Mouse (Mus musculus) embryo, embryonic 11 days (tissue): Measurements from ENCODE around the gene Cib1.
A peak's percentile ranks its signal among the peaks of the same experiment; 100 is the strongest.

Source experiments
- DNase-seq: peaks from one replicate; pipeline ENCODE4 v3.0.0-alpha.2; 2015

Cib1 gene

DNA sequence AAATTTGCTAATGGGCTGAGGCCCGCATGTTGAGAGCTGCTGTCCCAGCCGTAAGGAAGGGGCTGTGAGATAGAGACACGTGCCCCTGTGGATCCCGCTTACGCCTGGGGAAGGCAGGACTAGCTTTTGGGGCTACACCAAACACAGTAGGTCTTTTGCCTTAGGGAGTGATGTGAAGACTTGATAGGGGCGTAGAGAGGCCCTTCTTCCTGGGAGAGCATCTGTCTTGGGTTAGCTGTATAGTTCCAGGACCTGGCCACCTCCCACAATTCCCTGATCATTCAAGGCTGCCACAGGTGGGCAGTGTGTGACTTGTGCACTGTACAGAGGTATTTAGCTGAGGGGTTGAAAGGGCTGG is 32.0 kb downstream of the Cib1 start:
- no peak for DNase-seq

DNA sequence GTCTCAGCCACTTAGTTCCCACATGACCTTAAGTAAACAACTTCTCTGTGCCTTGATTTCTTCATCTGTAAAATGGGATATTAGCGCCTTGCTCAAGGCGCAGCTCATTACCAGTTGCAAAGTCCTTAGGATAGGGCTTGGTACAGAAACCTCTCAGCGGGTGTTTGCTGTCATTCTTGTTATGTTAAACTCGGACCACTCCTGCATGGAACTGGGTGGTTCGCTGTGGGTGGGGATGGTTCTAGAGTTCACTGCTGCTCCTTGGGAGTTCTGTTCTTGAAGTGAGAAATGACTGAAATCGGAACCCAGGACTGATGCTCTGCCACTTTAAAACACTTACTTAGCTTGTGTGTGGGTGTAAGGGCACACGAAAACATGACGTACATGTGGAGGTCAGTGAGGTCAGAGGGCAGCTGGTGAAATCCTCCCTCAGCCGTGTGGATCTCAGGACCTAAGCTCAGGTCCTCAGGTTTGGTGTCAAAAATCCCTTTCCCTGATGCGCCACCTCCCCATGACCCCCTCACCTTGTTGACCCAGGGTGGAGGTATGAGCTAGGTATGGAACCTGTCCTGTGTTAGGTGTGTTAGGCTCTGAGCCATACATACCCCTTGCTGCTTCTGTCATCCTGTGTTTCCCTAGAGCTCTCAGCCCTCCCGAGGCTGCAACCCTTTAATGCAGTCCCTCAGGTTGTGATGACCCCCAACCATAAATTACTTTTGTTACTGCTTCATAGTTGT is 32.6 kb downstream of the Cib1 start:
- no peak for DNase-seq

DNA sequence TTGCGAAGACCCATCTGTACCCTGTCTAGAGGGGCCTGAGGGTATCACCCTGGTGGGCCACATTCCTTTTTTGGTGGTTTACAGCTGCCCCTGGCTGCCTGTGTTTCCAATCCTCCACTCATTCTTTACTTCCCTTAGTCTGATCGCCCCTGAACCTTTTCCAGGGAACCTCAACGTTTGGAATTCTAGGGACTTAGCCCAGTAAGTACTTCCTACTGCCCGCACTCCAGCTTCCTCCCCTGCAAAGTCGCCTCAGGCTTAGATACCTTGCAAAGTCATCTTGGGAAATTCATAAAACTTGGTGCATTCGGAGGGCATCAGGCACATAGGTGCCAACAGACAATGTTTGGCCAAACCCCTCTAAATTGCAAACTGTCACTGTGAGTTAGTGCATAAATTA is 33.3 kb downstream of the Cib1 start:
- no peak for DNase-seq

- peak; percentile 49 for DNase-seq
Measured at GRCm38 (mm10) chr7:80198863-80199262, 33.8 kb downstream of the Cib1 start.

DNA sequence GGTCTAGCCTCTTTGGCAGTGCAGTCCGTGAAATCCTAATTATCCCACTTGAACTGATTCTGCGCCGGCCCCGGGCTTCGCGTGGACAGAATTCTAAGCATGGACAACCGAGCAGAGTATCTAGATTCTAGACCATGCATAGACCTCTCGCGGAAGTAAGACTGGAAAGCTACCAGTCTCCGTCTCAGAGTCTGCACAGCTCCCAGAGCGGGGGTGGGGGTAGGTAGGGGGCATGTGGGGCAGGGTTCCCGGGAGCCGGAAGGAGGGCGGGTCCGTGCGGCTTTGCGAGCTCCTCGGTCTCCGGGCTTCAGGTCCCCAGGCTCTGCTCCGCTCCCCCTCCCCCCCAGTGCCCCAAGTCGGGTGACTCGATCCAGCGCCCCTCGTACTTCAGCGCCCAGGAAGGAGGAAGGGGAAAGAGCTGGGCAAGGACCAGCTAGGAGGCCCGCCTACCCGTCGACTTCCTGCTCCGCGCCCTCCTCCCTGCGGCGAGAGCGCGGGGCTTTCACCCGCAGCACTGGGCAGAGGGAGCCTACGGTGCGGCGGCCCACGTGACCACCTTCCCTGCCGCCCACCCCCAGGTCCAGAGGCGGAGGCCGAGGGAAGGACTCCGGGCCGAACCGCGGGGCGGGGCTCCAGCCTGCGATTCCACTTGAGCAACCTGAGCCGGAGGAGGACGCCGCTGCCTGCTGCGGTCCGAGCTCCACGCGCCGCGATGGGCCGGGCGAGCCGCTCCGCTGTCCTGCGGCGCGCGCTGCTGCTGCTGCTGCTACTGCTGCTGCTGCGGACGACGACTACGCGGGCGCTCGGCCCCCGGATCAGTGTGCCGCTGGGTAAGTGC is 34.5 kb downstream of the Cib1 start:
- DNase-seq, result peak; percentile 94

GRCm38 (mm10) chr7:80197371-80197770 is 35.2 kb downstream of the Cib1 start:
- peak; percentile 33 for DNase-seq

GRCm38 (mm10) chr7:80195576-80196263 is 36.9 kb downstream of the Cib1 start:
- DNase-seq, result no peak

- DNase-seq, result no peak
Measured at GRCm38 (mm10) chr7:80195146-80195545, 37.5 kb downstream of the Cib1 start.

- no peak for DNase-seq
Measured at GRCm38 (mm10) chr7:80193941-80194739, 38.5 kb downstream of the Cib1 start.

DNA sequence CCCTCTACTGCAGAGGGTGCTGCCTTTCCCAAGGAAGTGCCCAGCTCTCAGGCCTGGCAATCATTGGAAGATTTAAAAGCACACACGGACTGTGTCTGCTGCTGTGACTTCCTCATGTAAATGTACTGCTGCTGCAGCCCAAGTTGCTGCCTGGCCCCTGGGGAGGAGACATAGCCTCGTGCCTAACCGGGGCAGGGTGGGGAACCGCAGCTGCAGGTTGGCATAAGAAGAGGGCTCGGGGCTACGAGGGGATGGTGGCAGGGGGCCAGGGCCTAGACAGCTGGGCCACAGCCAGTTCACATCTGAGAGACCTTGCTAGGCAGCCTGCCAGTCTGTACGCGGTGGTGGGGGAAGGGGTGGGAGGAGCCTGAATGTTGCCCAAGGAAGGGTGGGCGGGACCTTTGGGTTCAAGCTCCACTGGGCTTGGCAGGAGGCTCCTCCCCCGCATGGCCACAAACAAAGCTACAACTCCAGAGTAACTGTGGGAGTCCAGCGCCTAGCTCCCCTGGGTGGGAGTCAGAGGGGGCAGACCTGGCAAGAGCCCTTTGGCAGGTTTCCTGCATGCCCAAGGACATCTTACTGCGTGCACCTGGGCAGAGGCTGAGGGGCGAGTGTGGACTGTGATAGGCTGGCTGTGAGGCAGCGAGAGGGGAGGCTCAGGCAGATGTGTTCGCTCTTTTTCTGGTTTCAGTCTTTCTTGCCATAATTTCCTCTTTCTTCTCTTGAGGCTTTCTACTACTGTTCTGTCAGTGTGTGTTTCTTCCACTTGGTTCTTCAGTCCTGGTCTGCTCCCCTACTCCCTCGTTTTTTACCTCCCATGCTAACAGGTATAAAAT is 40.2 kb downstream of the Cib1 start:
- peak; percentile 93 for DNase-seq

DNA sequence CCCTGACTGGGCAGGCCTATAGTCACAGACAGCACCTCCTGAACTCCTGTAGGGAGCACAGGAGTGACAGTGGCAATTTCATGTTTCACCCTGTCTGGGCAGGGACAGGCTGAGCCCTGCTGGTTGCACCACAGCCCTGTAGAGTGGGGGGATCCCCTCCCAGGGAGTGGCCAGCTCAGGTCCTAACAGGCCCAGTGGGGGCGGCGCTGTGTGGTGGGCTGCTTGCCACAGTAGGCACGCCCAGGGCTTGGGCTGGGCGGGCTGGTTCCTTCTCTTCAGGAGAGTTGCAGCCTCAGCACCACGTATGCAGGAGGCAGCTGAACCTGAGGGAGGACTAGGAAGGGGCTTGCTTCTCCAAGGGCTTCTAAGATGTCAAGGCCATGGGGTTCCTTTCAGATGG is 41.2 kb downstream of the Cib1 start:
- peak; percentile 54 for DNase-seq

GRCm38 (mm10) chr7:80189147-80189933 is 43.3 kb downstream of the Cib1 start:
- no peak for DNase-seq

DNA sequence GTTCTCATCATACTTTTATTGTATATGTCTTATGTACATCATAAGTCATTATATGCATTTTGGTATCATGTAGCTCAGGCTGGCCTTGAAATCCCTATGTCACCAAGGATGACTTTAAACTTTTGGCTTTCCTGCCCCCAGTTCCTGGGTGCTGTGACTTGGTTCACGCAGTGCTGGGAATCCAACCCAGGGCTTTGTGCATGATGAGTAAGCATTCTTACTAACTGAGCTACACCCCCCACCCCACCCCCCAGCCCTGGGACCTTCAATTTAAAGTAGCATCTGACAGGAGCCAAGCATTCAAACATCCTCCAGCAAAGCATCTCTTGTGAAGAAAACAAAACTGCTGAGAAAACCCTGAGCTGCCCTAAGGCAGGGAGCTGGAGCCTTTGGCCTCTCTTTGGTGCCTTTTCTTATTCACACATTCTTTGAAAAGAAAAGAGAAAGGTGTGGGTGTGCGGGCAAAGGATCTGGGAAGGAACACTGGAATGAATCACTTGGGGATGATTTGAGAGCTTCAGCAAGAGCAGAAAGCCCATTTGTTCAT is 44.0 kb downstream of the Cib1 start:
- DNase-seq, result no peak

DNA sequence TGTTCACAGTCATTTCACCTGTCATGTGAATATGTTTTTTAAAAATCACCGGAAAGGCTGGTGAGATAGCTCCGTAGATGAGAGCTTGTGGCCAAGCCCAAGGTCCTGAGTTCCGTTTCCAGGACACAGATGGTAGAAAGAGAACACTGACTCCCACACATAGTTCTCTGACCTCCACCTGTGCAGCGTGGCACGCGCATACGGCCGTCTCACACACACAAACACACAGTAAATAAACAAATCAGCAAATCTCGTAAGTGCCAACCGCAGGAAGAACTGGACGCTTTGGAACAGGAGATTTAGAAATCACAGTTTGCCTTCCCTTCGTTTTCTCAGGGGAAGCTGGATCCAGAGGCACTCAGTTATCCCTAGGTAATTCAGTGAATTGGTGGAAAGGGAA is 45.1 kb downstream of the Cib1 start:
- no peak for DNase-seq

DNA sequence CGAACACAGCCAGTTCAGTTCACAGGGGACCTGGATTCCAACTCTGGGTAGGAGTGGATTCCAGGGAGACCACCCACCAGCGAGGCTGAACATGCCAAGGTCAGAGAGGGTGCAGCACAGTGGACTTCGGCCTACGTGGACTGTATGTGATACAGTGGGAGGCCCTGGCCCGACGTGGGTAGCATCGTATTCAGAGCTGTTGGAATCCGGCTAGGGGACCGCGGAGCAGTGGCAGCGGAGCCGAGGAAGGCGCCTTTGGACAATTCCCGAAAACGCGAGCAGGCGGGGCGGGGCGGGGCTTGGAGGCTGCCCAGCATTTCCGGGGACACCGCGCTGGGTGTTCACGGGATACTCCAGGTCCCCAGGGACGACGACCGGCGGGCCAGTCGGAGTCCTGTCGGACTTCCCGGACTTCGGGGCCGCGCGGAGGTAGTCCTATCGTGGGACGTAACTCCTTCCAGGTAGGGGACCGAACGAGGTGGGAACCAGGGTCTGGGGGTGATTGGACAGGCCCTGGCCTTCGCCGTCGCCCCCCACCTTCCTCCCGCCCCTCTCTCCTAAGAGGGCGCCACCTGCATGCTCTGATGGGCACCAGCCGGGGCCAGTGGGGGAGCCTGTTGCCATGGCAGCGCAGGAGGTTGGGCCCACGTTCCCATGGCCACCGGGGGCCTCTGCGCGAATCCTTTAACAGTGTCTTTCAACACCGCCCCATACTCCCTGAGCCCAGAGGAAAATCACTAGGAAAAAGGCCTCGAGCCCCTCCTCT is 45.9 kb downstream of the Cib1 start, which contains the start of gene Sema4b:
Gene Sema4b (plus strand): TSS at position 311 of the 766 bp plus-strand sequence.
- peak; percentile 94 for DNase-seq

DNA sequence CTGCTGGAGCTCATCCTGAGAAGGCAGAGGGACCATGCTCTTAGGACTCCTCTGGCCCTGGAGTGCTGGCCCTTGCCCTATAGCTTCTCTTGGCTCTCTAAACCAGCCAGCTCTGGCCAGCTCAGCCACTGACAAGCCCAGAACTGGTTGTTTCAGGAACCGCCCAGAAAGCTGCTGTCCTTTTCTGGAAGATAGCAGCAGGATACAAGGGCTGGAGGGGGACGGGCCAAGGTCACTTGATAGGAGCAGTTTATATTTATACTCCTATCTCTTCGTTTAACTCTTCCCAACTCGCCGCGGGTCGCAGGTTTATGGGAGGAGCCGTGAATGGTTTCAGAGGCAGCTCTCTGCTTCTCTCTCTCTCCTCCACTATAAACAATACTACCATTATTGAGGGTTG is 46.6 kb downstream of the Cib1 start:
- peak; percentile 33 for DNase-seq

DNA sequence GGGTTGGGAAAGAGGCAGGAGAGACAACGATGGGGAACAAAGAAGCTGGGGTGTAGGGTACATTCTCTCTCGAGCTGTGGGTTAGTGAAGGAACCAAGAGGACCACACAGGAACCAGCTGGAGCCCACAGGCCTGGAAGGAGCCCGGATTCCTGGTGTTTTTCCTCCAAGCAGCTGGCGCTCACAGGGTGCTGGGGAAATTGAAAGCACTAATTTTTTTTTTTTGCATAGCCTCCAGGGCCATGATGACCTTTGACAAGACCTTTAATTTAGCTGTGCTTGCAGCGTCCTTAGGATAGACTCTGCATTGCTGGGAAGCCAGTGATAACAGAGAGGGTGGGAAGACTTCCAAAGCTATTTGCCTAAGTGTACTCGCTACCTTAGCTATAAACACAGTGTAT is 47.6 kb downstream of the Cib1 start:
- no peak for DNase-seq

DNA sequence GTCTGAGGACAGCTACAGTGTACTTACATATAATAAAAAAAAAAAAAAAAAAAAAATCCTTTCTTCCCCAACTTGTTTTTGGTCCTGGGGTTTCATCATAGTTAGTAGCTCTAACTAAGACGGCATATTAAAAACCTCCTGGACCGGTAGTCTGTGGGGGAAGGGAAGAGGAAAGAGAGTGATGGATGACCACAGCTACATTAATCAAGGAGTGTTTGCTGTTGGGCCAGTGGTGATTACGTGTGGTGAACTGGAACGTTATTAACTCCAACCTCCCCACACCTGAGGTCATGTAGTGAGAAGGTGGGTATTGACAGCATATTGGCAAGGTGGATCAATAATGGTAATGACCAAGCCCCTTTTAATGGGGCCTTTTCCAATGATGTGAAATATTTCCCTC is 48.1 kb downstream of the Cib1 start:
- no peak for DNase-seq

DNA sequence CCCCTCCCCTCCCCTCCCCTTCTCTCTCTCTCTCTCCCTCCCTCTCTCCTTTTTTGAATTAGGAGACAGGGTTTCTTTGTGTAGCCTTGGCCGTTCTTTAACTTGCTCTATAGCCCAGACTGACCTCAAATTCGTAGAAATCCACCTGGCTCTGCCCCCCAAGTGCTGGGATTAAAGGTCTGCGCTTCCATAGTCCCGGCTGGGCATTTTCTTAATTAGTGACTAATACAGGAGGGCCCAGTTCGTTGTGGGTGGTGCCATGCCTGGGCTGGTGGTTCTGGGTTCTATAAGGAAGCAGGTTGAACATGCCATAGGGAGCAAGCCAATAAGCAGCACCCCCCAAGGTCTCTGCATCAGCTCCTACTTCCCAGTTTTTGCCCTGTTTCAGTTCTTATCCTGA is 48.6 kb downstream of the Cib1 start:
- no peak for DNase-seq

GRCm38 (mm10) chr7:80183466-80183865 is 49.1 kb downstream of the Cib1 start:
- no peak for DNase-seq
